Mouse (Mus musculus): ENCODE data around the gene Serac1.

The Serac1 gene

GRCm38 (mm10) chr17:6002563-6002962, 77.0 kb downstream of the Serac1 start:
- no peak for DNase-seq

DNA sequence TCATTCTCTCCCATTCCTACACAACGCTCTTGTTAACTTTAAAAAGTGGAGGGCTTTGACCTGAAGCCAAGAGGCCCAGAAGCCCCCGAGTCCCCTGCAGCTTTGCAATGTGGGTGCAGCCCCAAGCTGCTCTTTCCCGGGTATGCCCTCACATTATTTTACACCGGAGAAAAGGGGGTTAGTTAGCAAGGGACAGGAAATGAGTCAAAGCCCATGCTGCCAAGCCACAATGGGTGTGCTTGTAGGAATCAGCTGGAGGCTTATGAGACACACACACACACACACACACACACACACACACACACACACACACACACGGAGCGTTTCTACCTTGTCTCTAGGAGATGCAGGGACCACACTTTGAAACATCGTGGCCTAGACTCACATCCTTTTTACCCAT, 77.7 kb downstream of the Serac1 start:
- DNase-seq: no peak

DNA sequence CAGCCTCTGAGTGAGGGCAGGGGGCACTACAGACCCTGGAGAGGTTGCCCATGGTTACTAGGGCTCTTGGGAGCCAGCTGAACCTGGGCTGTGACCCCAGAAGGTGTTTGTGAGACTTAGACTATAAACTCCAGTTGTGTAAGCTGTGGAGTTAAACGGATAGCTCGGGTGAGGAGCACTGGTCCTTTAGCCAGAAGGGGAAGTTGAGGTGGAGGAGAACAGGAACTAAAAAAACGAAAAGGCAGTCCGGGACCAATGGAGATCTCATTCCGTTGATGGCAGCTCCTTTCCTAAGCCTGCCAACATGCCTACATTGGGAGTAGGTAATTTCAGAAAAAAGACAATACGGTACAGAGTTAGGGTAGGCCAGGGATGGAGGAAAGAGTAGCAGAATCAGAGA, 78.2 kb downstream of the Serac1 start:
- DNase-seq: no peak

DNA sequence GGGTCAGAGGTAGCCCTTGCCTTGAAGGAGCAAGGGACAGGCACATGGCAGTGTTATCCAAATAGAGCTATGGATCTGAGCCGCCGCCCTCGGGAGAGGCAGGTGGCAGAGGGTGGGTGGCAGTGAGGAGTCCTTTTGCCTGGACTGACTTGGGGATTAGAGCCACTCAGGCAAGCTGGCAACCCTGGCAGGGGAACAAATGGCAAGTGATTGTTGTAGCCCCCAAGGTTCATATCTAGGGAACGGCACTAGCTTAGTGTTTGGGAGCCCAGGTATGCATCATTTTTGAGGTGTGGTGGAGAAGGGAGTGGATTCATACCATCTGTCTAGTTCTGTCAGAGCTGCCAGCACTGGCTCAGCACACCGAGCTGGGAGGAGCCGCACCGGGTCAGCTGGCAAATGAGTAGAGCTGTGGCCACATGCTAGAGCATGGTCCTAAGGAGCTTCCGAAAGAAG, 78.6 kb downstream of the Serac1 start:
- DNase-seq: no peak

GRCm38 (mm10) chr17:5999039-5999543, 80.5 kb downstream of the Serac1 start:
- DNase-seq: no peak

- DNase-seq: no peak
Observed at GRCm38 (mm10) chr17:5998235-5998500, 81.4 kb downstream of the Serac1 start.

- DNase-seq: no peak
Observed at GRCm38 (mm10) chr17:5997380-5998234, 81.9 kb downstream of the Serac1 start.

DNA sequence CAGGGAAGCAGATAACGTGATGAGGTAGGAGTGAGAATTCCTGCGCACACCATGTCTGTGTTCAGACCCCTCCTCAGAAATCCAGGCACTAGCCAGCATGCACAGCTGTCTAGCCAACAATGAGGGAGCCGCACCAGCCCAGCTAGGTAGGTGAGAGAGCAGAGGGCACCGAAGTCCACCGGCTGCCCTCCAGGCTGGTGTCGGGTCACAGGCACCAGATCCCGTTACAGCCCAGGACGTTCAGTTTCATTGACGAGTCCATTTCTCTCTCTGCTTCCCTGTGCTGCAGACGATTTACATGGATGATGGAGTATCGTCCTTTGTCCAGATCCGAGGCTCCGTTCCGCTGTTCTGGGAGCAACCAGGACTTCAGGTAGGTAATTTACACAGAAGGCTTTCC, 83.0 kb downstream of the Serac1 start:
- no peak for DNase-seq

DNA sequence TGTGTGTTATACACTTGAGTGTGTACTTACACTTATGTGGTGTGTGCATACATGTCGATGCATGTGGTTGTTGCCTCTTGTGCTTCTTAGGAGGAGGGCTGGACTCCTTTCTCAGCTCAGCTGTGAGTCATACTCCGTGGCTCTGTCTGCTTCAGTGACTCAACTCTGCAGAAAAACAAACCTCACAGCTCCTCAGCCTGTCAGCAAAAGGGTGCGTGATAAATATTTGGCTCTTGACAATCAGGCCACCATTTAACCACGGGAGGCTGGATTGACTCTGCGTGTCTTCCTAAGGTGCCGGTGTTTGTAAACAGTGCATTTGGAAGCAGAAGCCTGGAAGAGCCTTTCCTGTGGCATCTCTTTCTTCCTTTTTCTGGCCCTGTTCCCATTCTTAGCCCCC, 84.9 kb downstream of the Serac1 start:
- no peak for DNase-seq

GRCm38 (mm10) chr17:5993581-5994260, 85.8 kb downstream of the Serac1 start:
- no peak for DNase-seq

DNA sequence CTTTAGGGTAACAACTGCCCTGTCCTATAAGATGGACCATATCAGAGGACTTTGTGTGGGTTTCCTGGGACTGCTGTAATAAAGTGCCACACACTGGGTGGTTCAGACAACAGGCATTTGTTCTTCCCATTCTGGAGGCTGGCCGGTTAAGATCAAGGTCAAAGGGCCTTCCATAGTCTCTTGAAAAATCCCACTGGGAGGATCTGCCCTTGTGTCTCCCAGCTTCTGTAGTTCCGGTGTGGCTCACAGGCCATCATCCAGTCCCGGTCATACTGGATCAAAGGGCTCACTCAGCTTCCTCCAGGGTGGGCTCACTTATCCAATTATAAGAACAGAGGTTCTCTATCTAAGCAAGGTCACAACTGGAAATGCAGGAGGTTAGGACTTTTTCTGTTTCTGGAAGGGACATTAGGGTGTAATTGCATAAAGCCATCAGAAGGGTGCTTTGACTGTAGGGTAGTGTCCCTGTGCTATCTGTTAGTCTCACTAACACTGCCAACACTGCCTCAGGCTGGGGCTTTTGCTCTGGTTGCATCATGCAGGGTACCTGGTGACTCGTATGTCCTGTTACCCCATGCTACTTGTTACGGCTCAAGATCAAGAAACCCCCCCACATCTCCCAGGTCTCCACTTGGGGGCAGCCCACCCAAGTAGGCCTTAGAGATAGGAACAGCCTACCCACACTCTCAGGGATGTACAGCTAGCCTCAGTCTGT, 86.5 kb downstream of the Serac1 start:
- DNase-seq: no peak

Measured in kidney, postnatal 4 days (tissue).